Mouse (Mus musculus) thymus, adult 2 months (tissue): ENCODE data around the gene Def8. TPM values are rescaled to one million over a fixed set of nuclear protein-coding genes. Genes with fewer than 3 reads are reported as not detected.
"Not testable (repeated sequence)": the region's sequence is repeated elsewhere in the genome, so short reads cannot be mapped to it uniquely, and the experiment has no call there.

Experiments used
- DNase-seq: peaks from one replicate; pipeline ENCODE4 v3.0.0; 2021
- H3K27ac ChIP-seq: fragments of 200-500 bp; 2 replicates; pipeline ENCODE4 v1.5.1; 2012; ENCODE audit warnings: low read length, control low read depth; ENCODE audit not compliant: control insufficient read depth, insufficient read depth
- H3K27me3 ChIP-seq: fragments of 200-500 bp; 2 replicates; pipeline ENCODE4 v1.6.1; 2012; ENCODE audit warnings: mild to moderate bottlenecking, low read length, moderate library complexity, mixed read lengths; ENCODE audit not compliant: control insufficient read depth, insufficient read depth
- H3K36me3 ChIP-seq: fragments of 200-500 bp; 2 replicates; pipeline ENCODE4 v1.6.1; 2012; ENCODE audit warnings: mild to moderate bottlenecking, low read length, moderate library complexity; ENCODE audit not compliant: control insufficient read depth, insufficient read depth
- H3K4me1 ChIP-seq: fragments of 200-500 bp; replicated peaks from 2 replicates; pipeline ENCODE4 v1.6.1; 2012; ENCODE audit warnings: low read length; ENCODE audit not compliant: control insufficient read depth, insufficient read depth
- H3K4me3 ChIP-seq: fragments of 200-500 bp; 2 replicates; pipeline ENCODE4 v1.5.1; 2012; ENCODE audit warnings: mild to moderate bottlenecking, low read length, control low read depth, moderate library complexity; ENCODE audit not compliant: control insufficient read depth, insufficient read depth
- CTCF ChIP-seq: fragments of 200-500 bp; IDR thresholded peaks from 2 replicates; pipeline ENCODE4 v1.5.1; 2012; ENCODE audit warnings: mild to moderate bottlenecking, control low read depth, low read length, moderate library complexity, borderline replicate concordance; ENCODE audit not compliant: control insufficient read depth, poor library complexity, insufficient read depth; ENCODE audit errors: extremely low read depth
- POLR2A ChIP-seq: fragments of 200-500 bp; IDR thresholded peaks from 2 replicates; pipeline ENCODE4 v1.6.1; 2012; ENCODE audit warnings: mild to moderate bottlenecking, low read length, control low read depth, moderate library complexity; ENCODE audit not compliant: control insufficient read depth, poor library complexity, insufficient read depth; ENCODE audit errors: extremely low read depth
- WGBS: fragments of 180-500 bp; shearing (Covaris S2); methylation state at CpG from one replicate; pipeline ENCODE4 v1.1.7; 2018; 5-methylcytosine and 5-hydroxymethylcytosine counted together
- polyA plus RNA-seq: library from polyadenylated mRNA; depleted of rRNA; stranded (reverse); fragments of >200 nt; gene quantifications from 2 replicates; pipeline ENCODE4 v1.2.3, GENCODE M21; 2012

Gene Def8
- polyA plus RNA-seq, 1 experiment, result 32.6 TPM

- Histone ChIP-seq H3K4me3 (no peak overlapping the region), H3K4me1 (no peaks in the 10 kb centered on the region), H3K27ac (no peak overlapping the region), H3K27me3 (no peaks in the 10 kb centered on the region), H3K36me3 (no peaks in the 10 kb centered on the region)
- DNase-seq, result no peak
- WGBS, result 97% methylated on average over 25 of the region's 25 CpGs
- TF ChIP-seq CTCF, result no peak
- no peak for TF ChIP-seq POLR2A
These were observed 8.5 kb downstream of the Def8 start for GRCm38 (mm10) chr8:123431616-123432365.

GRCm38 (mm10) chr8:123432381-123432780, 9.1 kb downstream of the Def8 start:
- Histone ChIP-seq H3K4me3 (no peak overlapping the region), H3K27ac (no peak overlapping the region), H3K4me1 (no peaks in the 10 kb centered on the region), H3K27me3 (no peaks in the 10 kb centered on the region), H3K36me3 (no peaks in the 10 kb centered on the region)
- no peak for TF ChIP-seq POLR2A
- no peak for TF ChIP-seq CTCF
- 98% methylated on average over 16 of the region's 16 CpGs for WGBS
- no peak for DNase-seq

GRCm38 (mm10) chr8:123433241-123433974, 10.1 kb downstream of the Def8 start:
- H3K27me3 ChIP-seq, H3K36me3 ChIP-seq, H3K27ac ChIP-seq, DNase-seq, H3K4me1 ChIP-seq, H3K4me3 ChIP-seq: not testable (repeated sequence)
- 97% methylated on average over 47 of the region's 47 CpGs for WGBS

GRCm38 (mm10) chr8:123441788-123442187, 18.5 kb downstream of the Def8 start:
- TF ChIP-seq CTCF (no peak), POLR2A (no peak)
- Histone ChIP-seq H3K27me3 (no peaks in the 10 kb centered on the region), H3K27ac (no peak overlapping the region), H3K4me3 (no peak overlapping the region), H3K4me1 (peaks cover 5% of the 10 kb centered on the region; the same call in 1 of the 2 replicates), H3K36me3 (no peaks in the 10 kb centered on the region)
- 92% methylated on average over 2 of the region's 2 CpGs for WGBS
- DNase-seq, result no peak

- H3K36me3 ChIP-seq, result no peaks in the 10 kb centered on the region
- DNase-seq, result no peak
- no peaks in the 10 kb centered on the region for H3K27me3 ChIP-seq
- TF ChIP-seq CTCF (no peak), POLR2A (no peak)
- WGBS, result 97% methylated on average over 5 of the region's 5 CpGs
- H3K27ac ChIP-seq, result no peak overlapping the region
- peaks cover 5% of the 10 kb centered on the region; the same call in 1 of the 2 replicates for H3K4me1 ChIP-seq
- no peak overlapping the region for H3K4me3 ChIP-seq
These were observed 19.0 kb downstream of the Def8 start for GRCm38 (mm10) chr8:123442351-123442750.

- TF ChIP-seq POLR2A (no peak), CTCF (peak; percentile 84)
- H3K27me3 ChIP-seq, result no peaks in the 10 kb centered on the region
- DNase-seq, result peak; percentile 96
- no peaks in the 10 kb centered on the region for H3K36me3 ChIP-seq
- WGBS, result under 1% methylated on average over 41 of the region's 41 CpGs
- H3K4me3 ChIP-seq, result peak overlapping the region; percentile 61
- peaks cover 5% of the 10 kb centered on the region; the same call in 1 of the 2 replicates for H3K4me1 ChIP-seq
- H3K27ac ChIP-seq, result no peak overlapping the region
These were observed 19.7 kb downstream of the Def8 start for GRCm38 (mm10) chr8:123442871-123443575.
